Mouse (Mus musculus): ENCODE data around the gene Eif4e2. TPM values are rescaled to one million over a fixed set of nuclear protein-coding genes. Genes with fewer than 3 reads are reported as not detected.

Eif4e2 gene
- total and polyA plus RNA-seq, 2 experiments, result 23.8 to 39.3 TPM

- Histone ChIP-seq H3K79me2 (ENCODE audit: control insufficient read depth, insufficient read depth, low read length) (no peaks in the 10 kb centered on the region), H3K4me1 (ENCODE audit: control insufficient read depth, insufficient read depth, low read length) (no peaks in the 10 kb centered on the region; the same call in 1 of the 2 replicates), H3K36me3 (ENCODE audit: control insufficient read depth, insufficient read depth, low read length) (no peaks in the 10 kb centered on the region), H3K27me3 (ENCODE audit: control insufficient read depth, insufficient read depth, low read length) (peaks cover 27% of the 10 kb centered on the region; the same call in 1 of the 2 replicates), H3K27ac (replicated peaks; ENCODE audit: insufficient read depth, low read depth, low read length) (no peak within 1 kb of the TSS), H3K9ac (ENCODE audit: low read depth, low read length) (peak within 1 kb of the TSS; percentile 2; the same call in 1 of the 2 replicates), H3K4me3 (ENCODE audit: insufficient read depth, low read depth, low read length) (peak within 1 kb of the TSS; percentile 43; the same call in 1 of the 2 replicates)
- no peak for DNase-seq (ENCODE audit: extremely low read depth, low read depth, low spot score)
- TF ChIP-seq POLR2A (IDR thresholded peaks at IDR 0.05; ENCODE audit: extremely low read depth, insufficient read depth, low read length) (no peak), CTCF (IDR thresholded peaks at IDR 0.05; ENCODE audit: low read depth, low read length) (no peak)
- under 1% methylated on average over 70 of the region's 70 CpGs for WGBS
Observed at GRCm38 (mm10) chr1:87264134-87265006, 50.7 kb downstream of the Eif4e2 start, which contains the start of gene Efhd1. Efhd1 (plus strand) TSS chr1:87264363.

GRCm38 (mm10) chr1:87265200-87265599, 51.5 kb downstream of the Eif4e2 start:
- no peak overlapping the region for H3K27ac ChIP-seq (replicated peaks; ENCODE audit: insufficient read depth, low read depth, low read length)
- TF ChIP-seq POLR2A (IDR thresholded peaks at IDR 0.05; ENCODE audit: extremely low read depth, insufficient read depth, low read length) (no peak), CTCF (IDR thresholded peaks at IDR 0.05; ENCODE audit: low read depth, low read length) (no peak)
- H3K79me2 ChIP-seq (ENCODE audit: control insufficient read depth, insufficient read depth, low read length), result no peaks in the 10 kb centered on the region
- WGBS, result 9% methylated on average over 13 of the region's 13 CpGs
- no peak overlapping the region for H3K4me3 ChIP-seq (ENCODE audit: insufficient read depth, low read depth, low read length)
- DNase-seq (ENCODE audit: extremely low read depth, low read depth, low spot score), result no peak
- peaks cover 27% of the 10 kb centered on the region; the same call in 1 of the 2 replicates for H3K27me3 ChIP-seq (ENCODE audit: control insufficient read depth, insufficient read depth, low read length)
- H3K4me1 ChIP-seq (ENCODE audit: control insufficient read depth, insufficient read depth, low read length), result no peaks in the 10 kb centered on the region; the same call in 1 of the 2 replicates
- no peaks in the 10 kb centered on the region for H3K36me3 ChIP-seq (ENCODE audit: control insufficient read depth, insufficient read depth, low read length)
- H3K9ac ChIP-seq (ENCODE audit: low read depth, low read length), result no peak overlapping the region

- 44% methylated on average over 8 of the region's 8 CpGs for WGBS
- no peak overlapping the region for H3K27ac ChIP-seq (replicated peaks; ENCODE audit: insufficient read depth, low read depth, low read length)
- no peak overlapping the region for H3K4me3 ChIP-seq (ENCODE audit: insufficient read depth, low read depth, low read length)
- no peaks in the 10 kb centered on the region; the same call in 1 of the 2 replicates for H3K4me1 ChIP-seq (ENCODE audit: control insufficient read depth, insufficient read depth, low read length)
- DNase-seq (ENCODE audit: extremely low read depth, low read depth, low spot score), result no peak
- peaks cover 27% of the 10 kb centered on the region; the same call in 1 of the 2 replicates for H3K27me3 ChIP-seq (ENCODE audit: control insufficient read depth, insufficient read depth, low read length)
- H3K36me3 ChIP-seq (ENCODE audit: control insufficient read depth, insufficient read depth, low read length), result no peaks in the 10 kb centered on the region
- H3K79me2 ChIP-seq (ENCODE audit: control insufficient read depth, insufficient read depth, low read length), result no peaks in the 10 kb centered on the region
- H3K9ac ChIP-seq (ENCODE audit: low read depth, low read length), result no peak overlapping the region
- TF ChIP-seq POLR2A (IDR thresholded peaks at IDR 0.05; ENCODE audit: extremely low read depth, insufficient read depth, low read length) (no peak), CTCF (IDR thresholded peaks at IDR 0.05; ENCODE audit: low read depth, low read length) (no peak)
Observed at GRCm38 (mm10) chr1:87266296-87267090, 52.8 kb downstream of the Eif4e2 start.

- Histone ChIP-seq H3K27me3 (ENCODE audit: control insufficient read depth, insufficient read depth, low read length) (peaks cover 11% of the 10 kb centered on the region; the same call in 1 of the 2 replicates), H3K36me3 (ENCODE audit: control insufficient read depth, insufficient read depth, low read length) (no peaks in the 10 kb centered on the region), H3K9ac (ENCODE audit: low read depth, low read length) (no peak overlapping the region), H3K79me2 (ENCODE audit: control insufficient read depth, insufficient read depth, low read length) (no peaks in the 10 kb centered on the region), H3K4me3 (ENCODE audit: insufficient read depth, low read depth, low read length) (no peak overlapping the region), H3K4me1 (ENCODE audit: control insufficient read depth, insufficient read depth, low read length) (no peaks in the 10 kb centered on the region; the same call in 1 of the 2 replicates), H3K27ac (replicated peaks; ENCODE audit: insufficient read depth, low read depth, low read length) (no peak overlapping the region)
- 74% methylated on average over 3 of the region's 3 CpGs for WGBS
- TF ChIP-seq CTCF (IDR thresholded peaks at IDR 0.05; ENCODE audit: low read depth, low read length), result no peak
- TF ChIP-seq POLR2A (IDR thresholded peaks at IDR 0.05; ENCODE audit: extremely low read depth, insufficient read depth, low read length), result no peak
- DNase-seq (ENCODE audit: extremely low read depth, low read depth, low spot score), result no peak
Observed at GRCm38 (mm10) chr1:87270204-87270603, 56.5 kb downstream of the Eif4e2 start.

- 75% methylated on average over 20 of the region's 20 CpGs for WGBS
- no peaks in the 10 kb centered on the region for H3K4me1 ChIP-seq (ENCODE audit: control insufficient read depth, insufficient read depth, low read length)
- H3K36me3 ChIP-seq (ENCODE audit: control insufficient read depth, insufficient read depth, low read length), result no peaks in the 10 kb centered on the region
- TF ChIP-seq CTCF (IDR thresholded peaks at IDR 0.05; ENCODE audit: low read depth, low read length) (no peak), POLR2A (IDR thresholded peaks at IDR 0.05; ENCODE audit: extremely low read depth, insufficient read depth, low read length) (no peak)
- 0 out of 2 replicates have a peak, but pooled peaks cover 6% of the 10 kb centered on the region for H3K27me3 ChIP-seq (ENCODE audit: control insufficient read depth, insufficient read depth, low read length)
- no peak for DNase-seq (ENCODE audit: extremely low read depth, low read depth, low spot score)
- H3K27ac ChIP-seq (replicated peaks; ENCODE audit: insufficient read depth, low read depth, low read length), result no peak overlapping the region
- no peaks in the 10 kb centered on the region for H3K79me2 ChIP-seq (ENCODE audit: control insufficient read depth, insufficient read depth, low read length)
- no peak overlapping the region for H3K4me3 ChIP-seq (ENCODE audit: insufficient read depth, low read depth, low read length)
- no peak overlapping the region for H3K9ac ChIP-seq (ENCODE audit: low read depth, low read length)
Observed at GRCm38 (mm10) chr1:87270641-87271467, 57.1 kb downstream of the Eif4e2 start.
